Mouse (Mus musculus): Measurements from ENCODE around the gene Gpr179.

Gene Gpr179

DNA sequence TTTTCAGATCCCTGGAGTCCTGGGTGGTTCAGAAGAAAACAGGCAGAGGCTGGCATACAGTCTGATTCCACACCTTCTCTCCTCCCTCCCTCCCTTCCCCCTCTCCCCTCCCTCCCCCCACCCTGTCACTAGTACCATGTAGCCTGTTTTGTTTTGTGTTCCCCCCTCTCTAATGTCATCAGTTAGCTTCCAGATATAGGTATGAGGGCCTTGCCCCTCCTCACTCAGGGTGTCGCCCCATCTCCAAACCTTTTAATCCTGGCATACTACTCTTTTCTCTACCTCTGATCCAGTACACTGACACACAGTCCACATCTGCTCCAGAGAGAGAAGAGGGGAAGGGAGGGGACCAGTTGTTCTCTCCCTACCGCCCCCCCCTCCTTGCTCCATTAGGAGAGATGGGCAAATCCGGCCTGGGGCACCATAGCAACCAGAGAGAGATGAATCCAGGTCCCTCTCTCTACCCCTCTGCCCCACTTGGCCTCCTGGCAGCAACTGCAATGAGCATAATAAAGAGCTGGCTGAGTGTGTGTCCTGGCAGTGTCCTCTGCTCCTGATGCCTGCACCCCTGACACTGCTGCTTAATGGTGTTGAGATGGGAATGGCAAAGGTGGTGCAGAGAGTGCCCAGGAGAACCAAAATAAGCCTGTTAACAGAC, at the start of gene Gpr179:
Gene Gpr179 (minus strand): TSS at position 51 of the 658 bp plus-strand sequence.
- no peak for DNase-seq

DNA sequence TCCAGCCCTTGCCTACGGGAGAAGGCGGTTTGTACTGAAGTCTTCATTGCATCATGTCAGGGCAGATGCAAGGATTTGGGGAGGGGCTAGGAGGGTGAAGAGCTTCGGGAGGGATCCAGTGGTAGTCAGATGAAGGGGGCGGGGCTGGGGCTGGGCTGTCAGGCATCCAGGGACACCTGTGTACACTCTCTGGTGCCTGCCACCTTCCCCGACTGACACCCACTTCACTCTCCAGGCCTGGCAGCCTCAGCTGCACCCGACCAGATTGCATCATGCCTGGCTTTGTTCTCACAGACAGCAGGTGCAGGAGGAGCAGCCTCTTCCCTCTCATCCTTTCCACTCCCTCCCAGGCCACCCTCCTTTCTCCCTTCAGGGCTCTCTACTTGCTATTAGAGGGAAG, 49.2 kb upstream of the Gpr179 start:
- DNase-seq: no peak

DNA sequence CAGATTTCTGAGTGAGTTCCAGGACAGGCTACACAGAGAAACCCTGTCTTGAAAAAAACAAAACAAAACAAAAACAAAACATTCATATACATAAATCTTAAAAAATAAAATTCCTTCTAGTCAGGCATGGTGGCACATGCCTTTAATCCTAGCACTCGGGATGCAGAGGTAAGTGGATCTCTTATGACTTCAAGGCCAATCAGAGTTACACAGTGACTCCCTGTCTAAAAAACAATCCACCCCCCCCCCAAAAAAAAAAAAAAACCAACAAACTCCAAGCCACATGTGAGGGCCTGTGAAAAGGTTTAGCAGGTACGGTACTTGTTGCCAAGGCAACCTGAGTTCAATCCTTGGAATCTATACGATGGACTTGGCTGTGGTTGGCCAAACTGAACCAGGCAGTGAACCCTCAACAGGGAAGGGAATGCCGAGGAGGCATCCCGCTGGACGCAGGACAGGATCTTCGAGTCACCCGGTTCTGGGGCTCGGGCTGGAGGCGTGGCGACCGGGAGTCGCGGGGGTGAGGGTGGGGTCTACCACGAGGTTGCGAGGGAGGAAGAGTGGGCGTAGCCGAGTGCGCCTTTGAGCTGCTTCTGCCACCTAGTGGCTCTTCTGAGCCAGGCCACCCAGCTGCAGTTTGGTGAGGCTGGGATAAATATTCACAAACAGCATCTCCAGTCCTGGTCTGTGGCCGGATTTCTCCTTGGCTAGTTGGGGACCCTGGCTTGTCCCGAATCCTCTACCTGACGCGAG, 48.3 kb upstream of the Gpr179 start:
- DNase-seq: peak; percentile 76 to 83

DNA sequence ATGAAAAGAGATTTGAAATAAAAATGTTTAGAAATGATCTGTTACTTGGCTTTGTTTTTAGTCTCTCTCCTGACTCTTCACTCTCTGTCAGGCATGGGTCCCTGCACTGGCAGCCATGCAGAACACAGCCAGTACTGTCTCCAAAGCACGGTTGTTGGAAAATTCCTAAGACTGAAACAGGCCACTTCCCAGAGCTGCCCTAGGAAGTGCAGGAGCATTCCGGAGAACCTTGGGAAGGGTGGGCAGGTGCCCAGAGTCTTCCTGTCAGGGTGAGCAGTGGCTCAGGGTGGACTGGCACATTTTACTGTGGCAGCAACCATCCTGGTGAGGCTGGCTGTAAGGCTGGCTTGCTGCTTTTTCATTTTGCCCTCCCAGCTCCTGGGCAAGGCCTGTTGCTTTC, 46.6 kb upstream of the Gpr179 start:
- peak in 1 of 2 experiments; percentile 28 for DNase-seq

DNA sequence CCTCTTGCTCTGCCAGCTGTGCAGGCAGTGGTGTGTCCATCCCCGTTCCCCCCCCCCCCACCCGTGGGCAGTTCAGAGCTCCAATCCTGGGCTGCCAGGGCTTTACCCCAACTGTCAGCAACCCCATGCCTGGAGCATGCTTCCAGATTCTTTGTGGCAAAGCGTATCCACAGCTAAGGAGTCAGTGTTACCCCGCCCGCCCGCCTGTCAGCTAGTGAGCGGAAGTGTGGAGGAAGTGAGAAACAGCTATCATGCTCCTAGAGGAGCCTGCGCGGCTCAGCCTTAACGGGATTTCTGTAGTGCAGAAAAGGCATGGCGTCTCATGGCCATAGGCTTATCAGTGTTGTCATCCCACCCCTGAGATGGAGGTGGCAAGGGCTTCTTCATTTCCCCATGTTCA, 42.3 kb upstream of the Gpr179 start:
- DNase-seq: no peak

DNA sequence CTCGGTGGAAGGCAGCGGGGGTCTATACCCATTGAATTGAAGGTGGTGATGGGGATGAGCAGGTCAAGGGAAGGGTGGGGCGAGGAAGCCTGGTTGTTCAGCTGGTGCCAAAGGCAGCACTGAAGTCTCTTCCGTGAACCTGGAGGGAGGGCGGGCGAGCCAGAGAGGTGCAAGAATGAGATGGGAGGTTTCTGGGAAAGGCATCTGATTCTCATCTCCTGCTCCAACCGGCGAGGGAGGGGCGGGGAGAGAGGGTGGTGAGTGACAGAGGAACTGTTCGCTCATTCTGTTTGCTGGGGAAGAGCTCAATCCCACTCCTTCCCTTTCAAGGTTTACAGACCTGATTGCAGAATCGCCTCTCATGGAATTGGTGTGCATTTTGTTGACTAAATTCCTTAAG, 41.8 kb upstream of the Gpr179 start:
- no peak for DNase-seq

DNA sequence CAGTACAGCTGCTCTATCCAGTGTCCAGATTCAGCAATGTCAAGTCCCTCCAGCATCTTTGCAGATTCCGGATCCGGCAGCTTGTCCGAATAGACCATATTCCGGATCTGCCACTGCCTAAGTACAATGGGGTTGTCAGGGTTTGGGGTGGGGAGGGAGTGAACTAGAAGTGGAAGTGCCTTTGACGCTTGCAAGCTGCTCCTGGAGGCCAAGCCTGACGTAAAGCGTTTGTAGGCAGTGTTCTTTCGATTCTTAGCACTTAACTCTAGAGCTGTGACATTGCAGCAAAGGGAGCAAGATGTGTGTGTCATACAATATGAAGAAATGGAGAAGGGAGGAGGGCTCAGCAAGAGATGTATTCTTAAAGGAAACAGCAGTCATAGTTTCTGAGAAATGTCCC, 37.2 kb upstream of the Gpr179 start:
- DNase-seq: no peak

DNA sequence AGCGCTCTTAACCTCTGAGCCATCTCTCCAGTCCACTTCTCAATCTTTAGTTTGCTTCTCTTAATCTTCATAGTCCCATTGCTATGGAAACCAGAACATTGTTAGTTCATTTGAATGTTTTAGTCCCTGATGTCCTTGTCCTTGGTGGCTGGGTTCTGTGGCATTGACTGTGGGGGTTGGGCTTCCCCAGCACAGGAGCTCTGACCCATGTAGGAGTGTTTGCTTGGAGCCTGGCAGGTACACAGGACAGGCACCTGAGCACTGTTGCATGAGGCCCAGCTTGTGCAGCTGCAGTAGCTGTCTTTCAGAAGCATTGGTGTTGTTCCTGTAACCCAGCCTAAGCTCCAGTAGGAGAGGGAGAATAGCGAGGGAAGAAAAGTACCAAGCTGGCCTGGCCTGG, 35.9 kb upstream of the Gpr179 start:
- no peak for DNase-seq

DNA sequence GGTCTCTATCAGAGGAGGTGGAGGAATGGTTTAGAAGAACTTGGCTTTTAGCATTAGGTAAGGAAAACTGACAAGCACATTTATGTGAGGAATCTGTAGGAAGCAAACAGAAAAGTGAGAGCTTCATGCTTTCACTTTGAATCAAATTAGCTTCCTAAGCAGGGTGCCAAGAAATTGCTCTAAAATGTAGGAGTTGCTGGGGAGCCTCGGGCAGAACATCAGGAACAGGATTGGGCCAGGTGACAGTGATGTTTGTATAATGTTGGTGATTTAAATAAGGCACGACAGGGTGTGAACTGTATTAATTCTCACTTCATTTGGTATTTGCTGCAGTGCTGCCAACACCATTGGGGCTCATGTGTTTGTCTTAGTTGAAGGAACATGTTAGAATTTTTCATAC, 31.9 kb upstream of the Gpr179 start:
- DNase-seq: no peak

DNA sequence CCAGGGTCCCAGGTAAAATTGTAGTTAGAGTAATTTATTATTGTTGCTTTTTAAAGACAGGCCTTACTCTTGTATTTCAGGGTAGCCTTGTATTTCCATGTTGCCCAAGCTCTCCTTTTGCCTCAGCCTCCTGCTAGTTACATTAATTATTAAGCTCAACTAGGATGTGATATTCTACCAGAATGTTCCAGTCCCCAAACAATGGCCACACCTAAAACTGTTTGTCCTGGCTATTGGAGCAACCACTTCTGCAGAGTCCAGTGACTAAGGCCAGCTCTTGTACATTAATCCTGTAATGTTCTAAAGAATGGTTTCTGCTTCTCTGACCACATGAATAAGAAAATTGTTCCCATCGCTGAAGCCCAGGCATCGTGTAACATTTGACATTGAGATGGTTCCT, 31.1 kb upstream of the Gpr179 start:
- DNase-seq: no peak

DNA sequence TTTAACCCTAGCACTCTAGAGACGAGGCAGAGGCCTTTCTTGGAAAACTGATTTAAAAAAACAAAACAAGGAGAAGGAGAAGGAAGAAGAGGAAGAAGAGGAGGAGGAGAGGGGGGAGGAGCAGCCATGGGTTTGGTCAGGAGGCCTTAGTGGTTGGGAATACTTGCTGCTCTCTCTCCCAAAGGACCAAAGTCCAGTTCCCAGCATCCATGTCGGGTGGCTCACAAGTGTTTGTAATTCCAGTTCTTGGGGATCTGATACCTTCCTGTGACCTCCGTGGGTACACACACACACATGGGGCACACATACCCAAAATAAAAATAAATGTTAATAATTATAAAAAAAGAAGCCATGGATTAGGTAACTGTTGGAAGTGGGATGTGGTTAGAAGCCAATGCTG, 28.2 kb upstream of the Gpr179 start:
- peak; percentile 54 to 66 for DNase-seq

DNA sequence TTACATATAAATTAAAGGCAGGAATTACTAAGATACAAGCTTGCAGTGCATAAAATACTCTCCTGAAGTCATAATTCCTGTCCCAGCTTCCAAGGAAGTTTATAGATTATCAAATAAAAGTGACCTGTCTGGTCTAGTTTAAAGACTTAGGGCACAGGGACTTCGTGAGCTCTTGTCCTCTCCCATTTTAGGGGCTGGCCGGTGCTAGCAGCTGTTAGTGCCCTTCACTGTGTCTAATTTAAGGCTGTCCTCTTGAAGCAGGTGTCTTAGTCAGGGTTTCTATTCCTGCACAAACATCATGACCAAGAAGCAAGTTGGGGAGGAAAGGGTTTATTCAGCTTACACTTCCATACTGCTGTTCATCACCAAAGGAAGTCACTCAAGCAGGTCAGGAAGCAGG, 21.5 kb upstream of the Gpr179 start:
- no peak for DNase-seq

DNA sequence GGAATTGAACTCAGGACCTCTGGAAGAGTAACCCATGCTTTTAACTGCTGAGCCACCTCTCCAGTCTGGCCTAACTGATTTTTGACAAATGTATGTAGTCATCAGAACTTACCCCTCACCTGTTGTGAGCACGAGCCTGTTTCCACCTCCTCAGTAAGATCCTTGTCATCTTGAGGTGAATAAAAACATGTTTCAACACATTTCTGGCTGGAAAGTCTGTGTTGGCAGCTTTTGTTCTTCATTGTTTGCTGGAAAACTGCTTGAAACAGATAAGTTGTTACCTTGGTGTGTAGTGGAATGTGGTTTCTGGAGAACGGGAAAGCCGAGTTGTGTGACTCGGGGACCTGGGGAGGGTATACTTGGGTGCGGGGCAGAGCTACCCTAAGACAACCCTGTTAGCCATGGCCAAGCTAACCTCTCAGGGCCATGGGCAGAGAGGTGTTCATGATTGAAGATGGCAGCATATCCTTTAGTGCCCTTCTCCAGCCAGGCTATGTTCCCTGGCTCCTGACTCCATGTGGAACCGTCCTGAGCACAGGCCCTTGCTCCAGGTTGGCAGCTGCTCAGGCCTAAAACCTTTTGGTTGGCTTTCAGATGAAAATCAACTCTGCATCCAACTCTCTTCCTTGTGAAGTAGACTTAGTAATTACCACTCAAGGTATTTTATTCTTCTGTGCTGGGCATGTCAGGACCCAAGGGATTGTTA, 20.4 kb upstream of the Gpr179 start:
- DNase-seq: no peak

DNA sequence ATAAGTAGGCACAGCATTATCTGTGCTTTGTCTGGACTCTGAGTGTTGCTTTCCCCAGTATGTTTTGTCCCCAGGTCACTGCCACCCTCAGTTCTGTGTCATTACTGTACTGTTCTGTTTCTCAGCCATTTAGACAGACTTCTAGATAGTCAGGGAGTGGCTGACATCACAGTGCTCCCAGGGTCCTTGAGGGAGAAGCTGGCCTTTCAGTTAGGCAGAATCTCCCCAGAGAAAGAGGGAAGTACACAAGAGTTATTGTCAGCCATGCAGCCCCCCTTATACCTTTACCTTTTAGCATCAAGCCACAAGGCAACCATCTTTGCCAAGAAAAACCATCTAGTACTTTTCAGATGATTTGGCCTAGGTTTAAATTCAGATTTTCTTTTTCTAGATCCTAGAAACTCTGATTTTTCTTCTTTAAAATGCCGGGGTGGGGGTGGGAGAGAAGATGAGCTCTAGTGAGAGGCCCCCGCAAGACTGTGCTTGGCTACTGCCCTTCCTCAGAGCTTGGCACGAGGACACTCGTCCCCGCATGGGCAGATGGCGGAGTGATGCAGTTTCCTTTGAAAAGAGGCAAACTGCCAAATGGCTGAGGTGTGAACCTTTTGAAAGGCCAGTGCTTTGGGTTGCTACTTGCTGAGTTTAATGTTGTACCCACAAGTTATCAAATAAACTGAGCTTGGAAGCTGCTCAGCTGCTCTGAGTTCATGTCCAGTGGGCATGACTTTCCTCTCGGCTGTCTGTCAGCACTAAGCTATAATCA, 18.6 kb upstream of the Gpr179 start:
- DNase-seq: peak; percentile 61 to 76

DNA sequence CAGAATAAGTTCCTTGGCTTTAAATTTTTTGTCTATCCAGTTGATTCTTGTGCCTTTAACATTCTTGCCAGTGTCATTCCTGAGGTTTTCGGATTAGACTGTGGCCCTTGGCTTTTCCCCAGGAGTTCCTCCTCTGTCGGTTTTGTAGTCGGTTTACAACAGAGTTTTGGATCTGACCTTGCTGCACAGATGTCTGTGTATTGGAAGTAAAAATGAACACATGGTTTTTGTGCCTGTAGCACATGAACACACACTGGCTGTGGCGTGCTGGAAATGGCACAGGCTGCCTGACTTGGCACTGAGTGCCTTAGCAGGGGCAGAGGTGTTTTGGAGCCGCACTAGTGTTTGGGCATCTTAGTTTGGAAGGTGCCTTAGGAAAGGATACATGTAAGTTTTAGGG, 16.6 kb upstream of the Gpr179 start:
- DNase-seq: no peak

DNA sequence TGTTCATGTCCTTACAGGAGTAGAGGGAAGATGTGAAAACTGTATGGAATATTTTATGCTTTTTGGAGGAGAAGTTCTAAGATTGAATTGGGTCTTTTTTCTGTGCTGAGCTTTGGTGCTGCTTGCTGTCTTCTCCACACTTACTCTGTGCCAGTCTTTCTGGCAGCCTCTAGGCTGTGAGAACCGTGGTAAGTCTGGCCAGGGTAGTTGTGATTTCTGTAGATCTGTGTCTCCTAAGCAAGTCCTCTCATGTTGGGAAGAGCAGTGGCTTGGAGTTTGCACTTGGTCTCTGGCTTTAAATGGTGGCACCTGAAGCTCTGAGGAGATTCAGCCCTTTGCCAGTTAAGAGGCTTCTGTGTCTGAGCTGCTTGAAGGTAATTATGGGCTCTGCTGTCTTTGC, 13.7 kb upstream of the Gpr179 start:
- DNase-seq: no peak

DNA sequence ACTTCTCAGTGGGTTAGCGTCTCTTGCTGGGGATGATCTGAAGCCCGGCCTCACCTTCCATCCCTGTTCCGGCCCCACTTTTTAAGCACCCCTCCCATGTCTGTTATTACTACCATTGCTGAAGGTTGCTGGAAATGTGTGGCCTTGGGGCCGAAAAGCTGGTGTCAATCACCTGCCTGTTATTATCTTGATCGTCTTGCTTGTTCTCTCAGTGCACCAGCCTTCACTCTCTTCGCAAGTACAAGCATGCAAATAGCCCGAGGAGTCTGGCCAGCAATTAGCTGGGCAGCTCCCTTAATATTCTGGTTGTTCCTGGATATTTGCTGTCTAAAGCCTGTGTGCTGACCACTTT, 11.7 kb upstream of the Gpr179 start:
- peak in 1 of 2 experiments; percentile 20 for DNase-seq

DNA sequence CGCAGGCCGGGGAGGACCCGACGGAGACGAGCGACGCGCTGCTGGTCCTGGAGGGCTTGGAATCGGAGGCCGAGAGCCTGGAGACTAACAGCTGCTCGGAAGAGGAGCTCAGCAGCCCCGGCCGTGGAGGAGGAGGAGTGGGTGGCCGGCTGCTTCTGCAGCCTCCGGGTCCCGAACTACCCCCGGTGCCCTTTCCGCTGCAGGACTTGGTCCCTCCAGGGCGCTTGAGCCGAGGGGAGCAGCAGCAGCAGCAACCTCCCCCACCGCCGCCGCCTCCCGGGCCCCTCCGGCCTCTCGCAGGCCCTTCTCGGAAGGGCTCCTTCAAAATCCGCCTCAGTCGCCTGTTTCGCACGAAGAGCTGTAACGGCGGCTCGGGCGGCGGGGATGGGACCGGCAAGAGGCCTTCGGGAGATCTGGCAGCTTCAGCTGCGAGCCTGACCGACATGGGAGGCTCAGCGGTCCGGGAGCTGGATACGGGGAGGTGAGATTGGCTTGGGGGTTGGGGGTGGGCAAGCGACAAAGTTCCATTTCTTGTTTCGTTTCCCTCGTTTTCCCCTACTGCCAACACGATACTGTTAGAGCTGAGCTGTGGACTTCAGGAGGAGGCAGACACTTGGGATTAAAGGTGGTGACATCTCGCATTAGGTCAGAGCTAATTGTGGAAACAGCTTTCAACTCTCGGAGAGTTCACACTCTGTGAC, 11.2 kb upstream of the Gpr179 start:
- DNase-seq: no peak

DNA sequence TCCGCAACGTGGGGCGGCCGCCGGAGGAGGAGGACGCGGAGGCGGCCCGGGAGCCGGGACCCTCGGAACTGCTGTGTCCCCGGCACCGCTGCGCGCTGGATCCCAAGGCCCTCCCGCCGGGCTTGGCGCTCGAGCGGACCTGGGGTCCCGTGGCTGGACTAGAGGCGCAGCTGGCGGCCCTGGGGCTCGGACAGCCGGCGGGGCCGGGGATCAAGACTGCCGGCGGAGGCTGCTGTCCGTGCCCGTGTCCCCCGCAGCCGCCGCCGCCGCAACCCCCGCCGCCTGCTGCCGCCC, 10.7 kb upstream of the Gpr179 start:
- DNase-seq: peak in 1 of 2 experiments; percentile 25

DNA sequence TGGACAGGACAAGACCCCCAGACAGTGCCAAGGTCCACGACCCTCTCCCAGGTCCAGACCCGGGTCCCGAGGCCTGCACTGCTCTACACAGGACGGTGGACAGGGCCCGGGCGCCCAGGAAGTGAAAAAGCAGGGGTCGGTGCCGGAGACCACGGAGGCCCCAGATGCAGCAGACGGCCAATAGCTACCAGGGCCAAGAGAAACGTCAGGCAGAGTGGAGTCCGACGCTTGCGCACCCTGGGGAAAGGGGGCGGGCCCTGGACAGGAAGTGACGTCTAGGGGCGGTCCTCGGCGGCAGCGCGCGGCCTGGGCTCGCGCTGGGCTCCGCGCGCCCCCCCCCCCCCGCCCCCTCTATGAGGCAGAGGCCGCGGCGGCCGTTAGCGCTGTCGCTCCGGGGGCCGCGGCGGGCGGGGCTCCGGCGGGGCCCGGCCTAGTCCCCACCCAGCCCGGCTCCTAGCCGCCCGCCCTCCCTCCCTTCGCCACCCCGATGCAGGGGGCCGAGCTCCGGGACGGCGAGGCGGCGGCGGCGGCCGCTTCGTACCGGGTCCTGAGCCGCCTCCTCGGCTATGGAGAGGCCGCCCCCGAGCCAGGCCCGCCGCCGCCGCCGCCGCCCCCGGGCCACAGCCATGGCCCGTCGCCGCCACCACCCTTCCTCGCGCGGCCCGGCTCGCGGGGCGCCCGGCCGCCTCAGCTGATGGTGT, 10.2 kb upstream of the Gpr179 start, which contains the start of gene Socs7:
Gene Socs7 (plus strand): TSS at position 604 of the 701 bp plus-strand sequence.
- peak; percentile 92 to 94 for DNase-seq

DNA sequence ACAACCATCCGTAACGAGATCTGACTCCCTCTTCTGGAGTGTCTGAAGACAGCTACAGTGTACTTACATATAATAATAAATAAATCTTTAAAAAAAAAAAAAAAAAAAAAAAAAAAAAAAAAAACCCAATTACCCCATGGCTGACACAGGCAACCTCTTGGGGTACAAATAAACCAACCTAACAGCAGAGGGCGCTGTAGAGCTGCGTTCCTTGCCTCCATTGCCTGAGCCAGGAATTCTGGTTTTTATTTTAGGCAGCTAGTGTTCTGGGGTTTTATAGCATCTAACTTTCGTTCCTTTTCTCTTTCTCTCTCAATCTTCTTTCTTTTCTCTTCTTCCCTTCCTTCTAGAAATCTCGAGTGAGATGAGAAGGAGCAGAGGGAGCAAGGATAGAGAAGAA, 5.8 kb upstream of the Gpr179 start:
- peak; percentile 60 to 85 for DNase-seq

DNA sequence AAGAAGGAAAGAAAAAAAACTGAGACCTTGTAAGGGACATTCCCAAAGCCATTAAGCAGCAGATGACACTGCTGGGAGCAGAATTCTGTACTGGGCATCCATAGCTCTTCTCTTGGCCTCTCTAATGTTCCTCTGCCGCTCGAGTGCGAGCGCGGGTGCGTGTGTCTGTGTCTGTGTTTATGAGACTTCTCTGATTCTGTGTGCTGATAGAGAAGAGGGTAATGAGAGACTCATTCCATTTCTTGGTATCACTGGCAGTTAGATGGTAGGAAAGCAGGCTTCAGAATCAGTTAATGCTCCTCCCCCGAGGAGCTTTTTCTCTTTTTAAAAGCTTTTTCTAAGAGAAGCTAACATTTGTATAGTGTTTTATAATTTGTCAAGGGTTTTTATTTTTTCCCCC, 3.4 kb upstream of the Gpr179 start:
- no peak for DNase-seq
